Mouse (Mus musculus) kidney, adult 18-20 months (tissue): ENCODE measurements around the gene Kcnh1.

Experiments used
- DNase-seq: peaks from one replicate; pipeline ENCODE4 v3.0.0; 2021

Kcnh1 gene

GRCm38 (mm10) chr1:192331207-192331606 is 140.6 kb downstream of the Kcnh1 start:
- DNase-seq, result no peak

GRCm38 (mm10) chr1:192336029-192336428 is 145.5 kb downstream of the Kcnh1 start:
- no peak for DNase-seq

GRCm38 (mm10) chr1:192339361-192340077 is 148.9 kb downstream of the Kcnh1 start:
- DNase-seq, result no peak

GRCm38 (mm10) chr1:192341774-192342173 is 151.2 kb downstream of the Kcnh1 start:
- no peak for DNase-seq

DNA sequence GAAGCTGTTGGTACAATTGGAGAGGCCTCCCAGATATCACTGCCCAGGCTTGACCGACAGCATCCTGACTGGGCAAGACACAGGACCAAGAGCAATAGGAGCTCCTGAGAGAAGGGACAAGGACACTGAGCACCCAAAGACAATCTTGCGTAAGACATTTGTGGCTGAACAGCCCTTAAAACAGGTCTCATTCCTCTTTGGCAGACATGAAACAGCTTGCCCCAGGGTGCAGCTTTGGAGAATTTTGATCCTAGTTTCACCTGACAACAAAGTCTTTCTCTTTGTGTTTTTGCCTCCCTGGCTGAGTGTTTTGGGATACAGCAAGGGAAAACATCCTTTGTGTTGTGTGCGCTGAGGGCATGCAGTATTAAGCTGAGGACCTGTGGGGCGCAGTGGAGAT is 153.4 kb downstream of the Kcnh1 start:
- no peak for DNase-seq

DNA sequence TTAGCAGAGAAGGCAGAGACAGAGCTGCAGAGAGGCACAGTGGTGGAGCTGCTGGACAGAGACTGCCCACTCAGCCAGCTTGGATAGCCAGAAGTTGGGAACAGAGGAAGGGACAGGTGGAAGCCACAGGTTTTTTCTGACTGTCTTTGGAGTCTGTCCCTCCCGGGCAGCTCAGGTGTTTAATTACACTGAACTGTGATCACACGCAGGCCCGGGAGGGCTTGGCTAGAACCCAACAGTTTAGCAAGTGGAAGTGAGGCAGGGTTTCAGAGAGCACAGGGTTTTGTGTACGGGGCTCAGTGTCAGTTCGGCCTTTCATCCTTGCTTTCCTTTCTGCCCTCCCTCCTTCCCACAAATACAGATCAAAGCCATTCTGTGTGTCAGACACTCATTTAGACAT is 156.8 kb downstream of the Kcnh1 start:
- DNase-seq, result peak; percentile 6

DNA sequence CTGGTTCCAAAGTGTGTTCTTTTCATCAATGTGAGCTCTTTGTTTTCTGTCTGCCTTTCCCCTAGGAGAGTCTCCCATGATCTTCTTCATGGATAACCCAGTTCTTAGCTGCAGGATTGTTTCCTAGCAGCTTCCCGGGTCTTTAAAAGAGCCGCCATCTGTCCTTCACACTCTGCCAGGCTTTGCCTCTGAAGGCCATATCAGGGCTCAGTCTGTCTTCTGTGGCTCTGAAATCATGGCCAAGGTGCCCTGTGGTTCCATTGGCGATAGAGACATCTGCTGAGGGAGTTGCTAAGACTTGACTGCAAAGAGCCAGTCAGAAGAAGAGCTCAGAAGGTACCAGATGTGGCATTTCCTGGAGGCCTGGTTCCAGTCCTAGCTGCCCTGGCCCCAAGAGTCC is 165.7 kb downstream of the Kcnh1 start:
- DNase-seq, result no peak

DNA sequence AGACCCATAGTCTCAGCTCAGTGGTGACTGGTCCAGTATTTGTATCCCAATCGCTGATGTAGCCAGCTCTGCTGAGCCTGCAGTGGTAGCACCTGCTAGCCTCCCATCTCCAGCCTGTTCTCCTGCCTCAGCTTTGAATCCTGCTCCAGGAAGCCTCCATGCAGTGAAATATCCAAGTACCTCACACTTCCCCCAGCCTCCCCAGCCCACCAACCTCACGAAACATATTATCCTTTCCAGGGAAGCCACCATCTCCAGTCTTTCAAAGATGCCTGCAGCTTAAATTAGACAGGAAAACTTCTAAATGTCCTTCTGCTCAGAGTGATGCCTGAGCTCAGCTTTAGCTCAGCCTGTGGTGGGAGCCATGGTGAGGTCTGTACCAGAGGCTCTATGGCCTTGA is 168.6 kb downstream of the Kcnh1 start:
- DNase-seq, result no peak

- no peak for DNase-seq
These were observed 177.8 kb downstream of the Kcnh1 start for GRCm38 (mm10) chr1:192368336-192368735.

DNA sequence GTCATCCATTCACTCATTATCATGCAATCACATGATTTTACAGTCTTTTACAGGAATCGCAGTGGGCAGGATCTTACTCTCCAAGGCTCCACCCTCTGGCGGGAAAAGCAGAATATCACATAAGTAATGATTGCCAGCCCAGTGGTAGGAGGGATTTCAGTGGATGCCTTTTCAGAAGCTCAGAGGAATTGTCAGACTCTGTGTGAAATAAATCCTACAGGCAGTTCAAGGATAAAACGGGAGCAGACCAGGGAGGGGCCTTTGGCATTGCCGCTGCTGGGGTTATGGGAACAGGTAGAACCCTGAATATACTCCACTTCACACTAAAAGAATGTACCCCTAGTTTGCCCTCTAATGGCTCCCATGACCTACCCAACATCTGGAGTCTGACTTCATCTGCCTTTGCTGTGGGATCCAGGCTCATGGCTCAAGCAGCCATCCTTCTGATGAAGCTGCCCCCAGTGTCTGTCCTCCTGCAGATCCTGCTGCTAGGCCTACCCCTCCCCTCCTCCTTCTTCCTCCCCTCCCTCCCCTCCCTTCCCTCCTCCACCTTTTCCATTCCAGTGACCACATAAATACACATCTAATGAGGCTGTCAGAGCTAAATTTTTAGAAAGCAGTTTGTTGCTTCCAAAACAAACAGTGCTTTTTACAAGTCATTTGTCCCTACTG is 181.5 kb downstream of the Kcnh1 start:
- no peak for DNase-seq

DNA sequence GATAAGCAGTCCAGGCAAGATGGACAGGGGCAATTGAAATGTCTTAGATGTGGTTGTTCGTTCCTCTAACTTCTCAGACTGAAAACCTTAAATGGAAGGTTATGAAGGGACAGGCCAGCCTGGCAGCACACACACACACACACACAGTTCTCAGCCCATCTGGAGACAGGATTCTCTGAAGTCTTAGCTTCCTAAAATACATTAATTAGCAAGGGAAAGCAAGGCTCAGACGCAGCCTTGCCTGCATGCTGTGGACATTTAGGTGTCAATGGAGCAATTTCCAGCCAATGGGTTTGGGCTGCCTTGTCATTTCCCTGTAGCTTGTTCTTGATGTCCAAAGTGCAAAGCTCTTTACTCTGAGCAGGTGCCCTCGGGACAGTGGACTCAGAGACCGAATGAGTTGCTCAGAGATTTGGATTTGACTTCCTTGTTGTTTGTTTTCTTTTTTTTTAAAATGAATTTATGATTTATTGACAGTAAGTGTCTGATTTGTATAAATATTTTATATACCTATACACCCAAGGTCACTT is 188.0 kb downstream of the Kcnh1 start:
- DNase-seq, result no peak

- DNase-seq, result no peak
These were observed 190.0 kb downstream of the Kcnh1 start for GRCm38 (mm10) chr1:192380596-192381041.

GRCm38 (mm10) chr1:192387624-192388023 is 197.1 kb downstream of the Kcnh1 start:
- no peak for DNase-seq

DNA sequence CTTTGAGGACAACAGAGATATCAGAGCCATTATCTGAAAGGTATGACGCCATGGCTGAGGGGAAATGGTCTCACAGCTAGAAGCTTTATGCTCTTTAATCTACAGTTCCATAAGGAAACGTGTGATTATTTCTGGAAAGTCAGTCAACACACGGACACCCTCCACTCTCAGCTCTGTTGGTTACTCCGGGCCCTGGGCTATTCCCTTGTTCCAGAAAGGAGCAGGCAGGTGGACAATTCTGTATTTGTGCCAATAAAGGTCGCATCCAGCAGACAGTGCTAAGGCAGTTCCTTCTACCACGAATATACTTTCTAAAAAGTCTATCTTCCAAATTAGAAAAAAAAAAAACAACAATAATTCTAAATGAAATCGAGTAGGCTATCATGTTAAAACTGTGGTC is 200.5 kb downstream of the Kcnh1 start:
- DNase-seq, result no peak

- no peak for DNase-seq
These were observed 201.7 kb downstream of the Kcnh1 start for GRCm38 (mm10) chr1:192392232-192392631.

DNA sequence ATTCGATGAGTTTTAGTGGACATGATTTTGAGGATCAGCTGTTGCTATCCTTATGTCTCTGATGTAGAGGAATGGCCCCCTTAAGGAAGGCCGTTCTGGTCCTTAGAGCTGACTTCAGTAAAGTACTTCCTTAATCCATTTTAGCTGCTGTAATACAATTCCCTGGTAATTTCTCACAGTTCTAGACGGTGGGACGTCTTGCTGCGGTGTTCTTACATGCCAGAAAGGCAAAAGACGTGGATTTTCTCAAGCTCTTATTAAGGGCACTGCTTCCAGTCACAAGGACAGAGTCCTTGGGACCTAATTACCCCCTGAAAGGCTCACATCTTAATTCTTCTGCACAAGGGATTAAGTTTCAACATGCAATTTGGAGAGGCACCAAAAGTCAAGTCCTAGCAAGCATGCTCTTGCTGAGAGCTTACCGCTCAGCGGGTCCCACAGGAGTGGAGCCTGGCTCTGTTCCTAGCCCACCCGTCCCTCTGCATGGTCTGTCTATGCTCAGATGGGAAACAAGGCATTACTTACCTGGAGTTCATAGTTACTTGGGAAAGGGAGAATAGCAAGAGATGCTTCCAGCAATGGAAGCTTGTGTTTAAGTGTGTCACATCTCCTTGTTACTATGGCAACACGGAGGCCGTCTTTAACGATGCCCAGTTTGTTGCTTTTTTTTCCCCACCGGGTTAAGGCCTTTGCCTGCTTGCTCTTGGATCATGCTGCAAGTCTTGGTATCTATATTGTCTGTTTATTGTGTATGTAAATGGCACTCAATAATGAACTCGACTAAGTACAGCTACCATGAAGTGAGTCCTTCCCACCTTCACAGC is 209.3 kb downstream of the Kcnh1 start:
- no peak for DNase-seq

DNA sequence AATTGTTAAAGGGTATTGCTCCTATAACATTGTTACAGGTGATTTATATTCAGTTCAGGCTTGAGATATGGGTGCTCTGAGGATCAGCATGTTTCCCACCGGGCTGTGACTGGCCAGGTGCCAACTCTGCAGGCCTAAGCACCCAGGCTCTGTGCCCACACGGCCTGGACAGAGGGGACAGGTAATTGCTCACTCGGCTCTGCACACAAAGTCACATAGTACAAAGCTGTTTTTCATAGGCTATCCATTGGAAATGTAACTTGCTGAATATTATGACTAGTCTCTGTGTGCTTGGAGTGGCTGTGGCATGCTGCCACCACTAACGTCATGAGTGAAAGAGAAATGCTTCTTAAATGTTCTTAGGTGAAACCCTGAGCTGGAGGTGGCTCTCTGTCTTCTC is 210.4 kb downstream of the Kcnh1 start:
- DNase-seq, result no peak

DNA sequence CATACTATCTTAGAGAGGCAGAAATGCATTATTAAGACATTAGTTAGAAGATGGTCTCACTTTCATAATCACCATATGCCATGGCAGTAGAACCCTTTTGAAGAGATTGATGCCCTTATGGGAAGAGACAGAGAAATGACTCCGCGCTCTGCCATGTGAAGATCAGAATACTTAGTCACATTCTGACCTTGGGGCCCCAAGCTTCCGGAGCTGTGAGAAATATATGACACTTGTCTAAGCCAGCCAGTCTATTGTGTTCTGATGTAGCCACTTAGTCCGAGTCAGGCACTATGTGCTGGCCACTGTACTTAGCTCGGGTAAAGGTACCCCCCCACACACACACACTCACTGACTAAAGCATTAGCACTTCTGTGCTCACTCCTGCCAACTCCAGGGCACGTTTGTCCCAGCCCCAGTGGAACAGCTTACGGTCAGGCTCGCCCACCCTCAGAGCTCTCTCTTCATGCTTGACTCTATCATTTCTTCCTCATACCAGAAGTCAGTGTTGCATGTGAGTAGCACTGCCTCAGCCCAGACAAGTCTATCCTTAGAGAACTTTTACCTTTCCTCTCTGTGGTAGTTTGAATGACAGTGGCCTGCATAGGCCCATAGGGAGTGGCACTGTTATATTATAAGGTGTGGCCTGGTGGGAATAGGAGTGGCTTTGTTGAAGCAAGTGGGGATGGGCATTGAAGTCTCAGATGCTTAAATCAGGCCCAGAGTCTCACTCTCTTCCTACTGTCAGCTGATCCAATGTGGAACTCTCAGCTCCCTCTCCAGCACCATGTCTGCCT is 212.5 kb downstream of the Kcnh1 start:
- no peak for DNase-seq

DNA sequence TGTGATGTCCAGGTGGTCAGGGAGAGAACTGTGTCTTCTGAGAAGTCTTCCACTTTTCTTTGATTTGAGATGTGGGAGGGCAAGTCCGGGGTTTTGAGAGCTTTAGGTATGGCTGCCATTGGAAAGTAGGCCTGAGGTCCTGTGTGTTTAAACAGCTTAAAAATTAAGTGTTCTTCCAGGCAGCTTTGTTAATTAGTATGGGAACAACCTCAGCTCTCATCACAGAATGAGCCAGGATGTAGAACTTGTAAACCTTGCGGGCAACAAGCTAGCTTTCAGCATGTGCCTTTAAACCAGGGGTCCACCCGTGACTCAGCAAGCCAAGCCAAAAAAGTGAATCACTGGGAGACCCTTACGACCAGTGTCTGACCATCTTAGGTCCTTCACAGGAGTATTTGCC is 214.6 kb downstream of the Kcnh1 start:
- DNase-seq, result peak; percentile 32

GRCm38 (mm10) chr1:192406589-192406988 is 216.0 kb downstream of the Kcnh1 start:
- no peak for DNase-seq

DNA sequence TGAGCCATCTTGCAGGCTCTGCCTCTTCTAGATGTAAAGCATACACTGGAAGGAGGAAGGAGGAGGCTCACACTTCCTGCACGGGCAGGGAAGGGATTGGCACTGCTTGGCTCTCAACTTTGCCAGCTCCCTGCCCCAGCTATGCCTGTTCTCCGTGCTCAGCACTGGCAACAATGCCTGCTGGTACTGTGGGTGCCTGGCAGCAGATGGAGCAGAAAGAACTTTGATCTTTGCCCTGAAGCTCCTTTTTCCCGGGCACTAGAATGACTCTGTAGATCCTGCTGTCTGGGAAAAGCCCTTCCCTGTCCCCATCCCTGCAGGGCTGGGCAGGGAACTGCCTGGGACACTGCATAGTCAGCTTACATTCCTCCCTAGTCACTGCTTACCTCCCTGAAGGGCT is 225.2 kb downstream of the Kcnh1 start:
- no peak for DNase-seq

GRCm38 (mm10) chr1:192416241-192416821 is 225.8 kb downstream of the Kcnh1 start:
- DNase-seq, result peak; percentile 72
